Mouse (Mus musculus): ENCODE results near the gene Camk2g. TPM values are rescaled to one million over a fixed set of nuclear protein-coding genes. Genes with fewer than 3 reads are reported as not detected.

Gene Camk2g
- total and polyA plus RNA-seq, 3 experiments: 15.7 to 33.1 (median 18.5) TPM

DNA sequence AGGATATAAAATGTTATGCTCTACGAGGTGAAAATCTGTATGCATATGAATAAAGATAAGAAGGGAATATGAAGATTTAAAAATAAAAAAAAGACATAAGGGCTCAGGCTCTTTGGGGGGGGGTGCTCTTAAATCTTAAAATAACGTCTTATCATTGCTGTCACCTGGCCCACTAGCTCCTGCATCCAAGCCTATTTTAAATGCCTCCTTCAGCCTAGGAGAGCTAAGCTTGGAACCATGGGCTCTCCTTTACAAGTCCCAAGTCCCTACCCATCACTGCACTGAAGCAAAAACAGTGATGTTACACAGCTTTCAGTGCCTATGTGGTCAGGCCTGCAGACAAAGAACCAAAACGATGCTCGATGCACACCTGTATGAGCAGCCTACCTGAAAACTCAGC is 4.3 kb downstream of the Camk2g start:
- Histone ChIP-seq H3K4me1 (ENCODE audit: control insufficient read depth in 1 of 2, insufficient read depth in 2 of 2) (peaks cover 21 to 77% of the 10 kb centered on the region in 2 experiments), H3K4me3 (replicated peaks in 1 of 3; ENCODE audit: low read depth in 2 of 3, low read length in 2 of 3, poor library complexity in 1 of 3) (no peak overlapping the region), H3K27ac (ENCODE audit: insufficient read depth, low read depth) (no peak overlapping the region), H3K9ac (ENCODE audit: insufficient read depth, low read depth) (no peak overlapping the region), H3K27me3 (replicated peaks) (no peaks in the 10 kb centered on the region), H3K79me2 (replicated peaks; ENCODE audit: control insufficient read depth, extremely low read depth, insufficient read depth, poor library complexity, severe bottlenecking) (peaks cover 7% of the 10 kb centered on the region; the same call in 1 of the 2 replicates), H3K36me3 (replicated peaks in 1 of 2; ENCODE audit: control insufficient read depth in 1 of 2, insufficient read depth in 1 of 2, low read length in 1 of 2) (peaks cover 44 to 80% of the 10 kb centered on the region in 2 experiments), H3K9me3 (replicated peaks; ENCODE audit: low read length) (no peaks in the 10 kb centered on the region), H3K4me2 (ENCODE audit: insufficient read depth, low read depth, poor library complexity, severe bottlenecking) (no peak overlapping the region)
- TF ChIP-seq USF1 (IDR thresholded peaks at IDR 0.05; ENCODE audit: low read depth, low read length) (no peak), PAX5 (IDR thresholded peaks at IDR 0.05; ENCODE audit: low read length) (no peak), TBP (conservative IDR thresholded peaks at IDR 0.05; ENCODE audit: low read depth, low read length) (no peak), JUND (conservative IDR thresholded peaks at IDR 0.05; ENCODE audit: low read depth, low read length) (no peak), EP300 (IDR thresholded peaks at IDR 0.05; ENCODE audit: low read length) (no peak), MEF2A (IDR thresholded peaks at IDR 0.05; ENCODE audit: borderline replicate concordance, low read depth, low read length) (no peak), ZC3H11A (IDR thresholded peaks at IDR 0.05; ENCODE audit: low read depth, low read length) (no peak), CHD2 (IDR thresholded peaks at IDR 0.05; ENCODE audit: low read length) (no peak), IRF4 (IDR thresholded peaks at IDR 0.05; ENCODE audit: low read depth, low read length) (no peak), MAX (IDR thresholded peaks at IDR 0.05; ENCODE audit: low read length) (no peak), USF2 (conservative IDR thresholded peaks at IDR 0.05; ENCODE audit: low read depth, low read length) (no peak), ZMIZ1 (IDR thresholded peaks at IDR 0.05; ENCODE audit: low read depth, low read length) (no peak), CTCF (conservative IDR thresholded peaks at IDR 0.05 in 1 of 2, IDR thresholded peaks at IDR 0.05 in 1 of 2; ENCODE audit: low read depth in 2 of 2, low read length in 2 of 2) (no peak), ELF1 (IDR thresholded peaks at IDR 0.05; ENCODE audit: low read depth, low read length) (no peak), NELFE (IDR thresholded peaks at IDR 0.05; ENCODE audit: low read depth, low read length) (no peak), RAD21 (IDR thresholded peaks at IDR 0.05; ENCODE audit: low read depth, low read length) (no peak), POLR2AphosphoS2 (IDR thresholded peaks at IDR 0.05; ENCODE audit: low read depth, low read length) (no peak)
- in situ Hi-C loops (cut with MboI; ENCODE audit: low pct_ligation_motif_present, low pct_unique_long_range_greater_than_20kb, low sequenced_read_pairs): loop anchor here (25.0 kb wide), 1 partner anchor 223 kb away; no protein-coding TSS in a partner anchor
- dilution Hi-C loops (cut with MboI; ENCODE audit: extremely low pct_ligation_motif_present, extremely low pct_unique_long_range_greater_than_20kb, low sequenced_read_pairs): no loop called here
- DNase-seq (ENCODE audit: extremely low read depth): no peak

DNA sequence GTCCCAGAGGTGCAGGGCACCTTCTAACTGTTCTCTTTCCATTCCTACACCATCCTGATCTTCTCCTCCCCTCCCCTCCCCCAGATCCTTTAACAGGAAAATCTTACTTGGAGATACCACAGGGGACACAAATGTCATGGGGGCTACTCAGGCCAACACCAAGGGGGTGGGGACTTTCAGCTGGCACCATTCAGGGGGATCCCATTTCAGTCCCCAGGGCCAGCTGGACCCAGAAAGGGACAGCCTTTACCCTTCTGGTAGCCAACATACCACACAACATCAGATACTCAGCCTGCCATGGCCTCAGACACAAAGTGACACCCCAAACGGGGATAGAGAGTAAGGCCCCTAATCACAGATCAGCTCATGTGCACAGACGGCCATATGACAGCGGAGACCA is 5.7 kb downstream of the Camk2g start:
- Histone ChIP-seq H3K79me2 (replicated peaks; ENCODE audit: control insufficient read depth, extremely low read depth, insufficient read depth, poor library complexity, severe bottlenecking) (peaks cover 7% of the 10 kb centered on the region; the same call in 1 of the 2 replicates), H3K9me3 (replicated peaks; ENCODE audit: low read length) (no peaks in the 10 kb centered on the region), H3K9ac (ENCODE audit: insufficient read depth, low read depth) (no peak overlapping the region), H3K4me3 (replicated peaks in 1 of 3; ENCODE audit: low read depth in 2 of 3, low read length in 2 of 3, poor library complexity in 1 of 3) (no peak overlapping the region), H3K36me3 (replicated peaks in 1 of 2; ENCODE audit: control insufficient read depth in 1 of 2, insufficient read depth in 1 of 2, low read length in 1 of 2) (peaks cover 50 to 94% of the 10 kb centered on the region in 2 experiments), H3K27me3 (replicated peaks) (no peaks in the 10 kb centered on the region), H3K4me2 (ENCODE audit: insufficient read depth, low read depth, poor library complexity, severe bottlenecking) (no peak overlapping the region), H3K27ac (ENCODE audit: insufficient read depth, low read depth) (no peak overlapping the region), H3K4me1 (ENCODE audit: control insufficient read depth in 1 of 2, insufficient read depth in 2 of 2) (peaks cover 21 to 78% of the 10 kb centered on the region in 2 experiments)
- DNase-seq (ENCODE audit: extremely low read depth): no peak
- in situ Hi-C loops (cut with MboI; ENCODE audit: low pct_ligation_motif_present, low pct_unique_long_range_greater_than_20kb, low sequenced_read_pairs) (loop anchor here (25.0 kb wide), 1 partner anchor 224 kb away; no protein-coding TSS in a partner anchor), dilution Hi-C loops (cut with MboI; ENCODE audit: extremely low pct_ligation_motif_present, extremely low pct_unique_long_range_greater_than_20kb, low sequenced_read_pairs) (no loop called here)
- TF ChIP-seq TCF12 (IDR thresholded peaks at IDR 0.05; ENCODE audit: low read depth, low read length): no peak
- no peak for TF ChIP-seq ZNF384 (IDR thresholded peaks at IDR 0.05; ENCODE audit: low read depth, low read length)
- TF ChIP-seq ZC3H11A (IDR thresholded peaks at IDR 0.05; ENCODE audit: low read depth, low read length): no peak
- no peak for TF ChIP-seq USF2 (conservative IDR thresholded peaks at IDR 0.05; ENCODE audit: low read depth, low read length)
- no peak for TF ChIP-seq SMC3 (IDR thresholded peaks at IDR 0.05; ENCODE audit: low read depth, low read length)
- no peak for TF ChIP-seq POLR2A (IDR thresholded peaks at IDR 0.05; ENCODE audit: low read depth, low read length)
- TF ChIP-seq ETS1 (conservative IDR thresholded peaks at IDR 0.05; ENCODE audit: low read depth, low read length): no peak
- TF ChIP-seq MAZ (IDR thresholded peaks at IDR 0.05; ENCODE audit: low read depth, low read length): no peak
- TF ChIP-seq NELFE (IDR thresholded peaks at IDR 0.05; ENCODE audit: low read depth, low read length): no peak
- TF ChIP-seq MAX (IDR thresholded peaks at IDR 0.05; ENCODE audit: low read length): no peak
- no peak for TF ChIP-seq E2F4 (IDR thresholded peaks at IDR 0.05; ENCODE audit: insufficient replicate concordance, low read depth, low read length)
- no peak for TF ChIP-seq MEF2A (IDR thresholded peaks at IDR 0.05; ENCODE audit: borderline replicate concordance, low read depth, low read length)
- no peak for TF ChIP-seq NRF1 (IDR thresholded peaks at IDR 0.05; ENCODE audit: low read depth, low read length)
